Mouse (Mus musculus) kidney, adult 2 months (tissue): ENCODE measurements around the gene 3100002H09Rik. TPM values are rescaled to one million over a fixed set of nuclear protein-coding genes. Genes with fewer than 3 reads are reported as not detected.
A peak's percentile ranks its signal among the peaks of the same experiment; 100 is the strongest.

ENCODE experiments used
- DNase-seq: peaks from one replicate; pipeline ENCODE4 v3.0.0; 2021
- H3K27ac ChIP-seq: fragments of 200-500 bp; 2 replicates; pipeline ENCODE4 v1.5.1; 2012; ENCODE audit warnings: low read depth, low read length, control low read depth, inconsistent platforms; ENCODE audit not compliant: insufficient read depth
- H3K27me3 ChIP-seq: fragments of 200-500 bp; replicated peaks from 2 replicates; pipeline ENCODE4 v1.6.1; 2012; ENCODE audit warnings: mild to moderate bottlenecking, moderate library complexity, low read length, inconsistent platforms; ENCODE audit not compliant: control insufficient read depth, insufficient read depth
- H3K36me3 ChIP-seq: fragments of 200-500 bp; 2 replicates; pipeline ENCODE4 v1.6.1; 2012; ENCODE audit warnings: mild to moderate bottlenecking, moderate library complexity, low read length, inconsistent platforms; ENCODE audit not compliant: control insufficient read depth, insufficient read depth
- H3K4me1 ChIP-seq: fragments of 200-500 bp; 2 replicates; pipeline ENCODE4 v1.6.1; 2011; ENCODE audit warnings: low read length; ENCODE audit not compliant: control insufficient read depth, insufficient read depth
- H3K4me3 ChIP-seq: fragments of 200-500 bp; 2 replicates; pipeline ENCODE4 v1.5.1; 2011; ENCODE audit warnings: mild to moderate bottlenecking, low read depth, low read length, control low read depth; ENCODE audit not compliant: insufficient read depth
- CTCF ChIP-seq: fragments of 200-500 bp; conservative IDR thresholded peaks from 2 replicates; pipeline ENCODE4 v1.5.1; 2011; ENCODE audit warnings: low read depth, mild to moderate bottlenecking, control low read depth, low read length, moderate library complexity, mixed read lengths; ENCODE audit not compliant: insufficient read depth, insufficient read length
- POLR2A ChIP-seq: fragments of 200-500 bp; IDR thresholded peaks from one replicate; pipeline ENCODE4 v1.6.1; 2011; ENCODE audit warnings: low read depth, low read length, control low read depth
- WGBS: fragments of 180-500 bp; shearing (Covaris S2); methylation state at CpG from one replicate; pipeline ENCODE4 v1.1.7; 2018; 5-methylcytosine and 5-hydroxymethylcytosine counted together
- polyA plus RNA-seq: library from polyadenylated mRNA; depleted of rRNA; stranded (reverse); fragments of >200 nt; gene quantifications from 2 replicates; pipeline ENCODE4 v1.2.3, GENCODE M21; 2012; rRNA removed

3100002H09Rik gene
- polyA plus RNA-seq, 1 experiment = not detected

GRCm38 (mm10) chr4:124575955-124576445 is 34.6 kb downstream of the 3100002H09Rik start:
- Histone ChIP-seq H3K4me1 (no peaks in the 10 kb centered on the region), H3K4me3 (no peak overlapping the region), H3K27ac (no peak overlapping the region), H3K27me3 (peaks cover 3% of the 10 kb centered on the region; the same call in 1 of the 2 replicates), H3K36me3 (no peaks in the 10 kb centered on the region)
- TF ChIP-seq CTCF (no peak), POLR2A (no peak)
- no peak for DNase-seq
- 6% methylated on average over 7 of the region's 7 CpGs for WGBS

- DNase-seq = no peak
- TF ChIP-seq CTCF (no peak), POLR2A (no peak)
- 2% methylated on average over 60 of the region's 61 CpGs for WGBS
- peaks cover 3% of the 10 kb centered on the region; the same call in 1 of the 2 replicates for H3K27me3 ChIP-seq
- no peak overlapping the region for H3K27ac ChIP-seq
- no peaks in the 10 kb centered on the region for H3K36me3 ChIP-seq
- no peak overlapping the region for H3K4me3 ChIP-seq
- H3K4me1 ChIP-seq = no peaks in the 10 kb centered on the region
These were observed 35.2 kb downstream of the 3100002H09Rik start for GRCm38 (mm10) chr4:124575269-124575954.

GRCm38 (mm10) chr4:124573586-124573985 is 37.0 kb downstream of the 3100002H09Rik start:
- peaks cover 3% of the 10 kb centered on the region; the same call in 1 of the 2 replicates for H3K27me3 ChIP-seq
- no peak overlapping the region for H3K27ac ChIP-seq
- no peak overlapping the region for H3K4me3 ChIP-seq
- H3K4me1 ChIP-seq = no peaks in the 10 kb centered on the region
- TF ChIP-seq POLR2A (no peak), CTCF (no peak)
- H3K36me3 ChIP-seq = no peaks in the 10 kb centered on the region
- no peak for DNase-seq
- WGBS = 37% methylated on average over 4 of the region's 4 CpGs

- Histone ChIP-seq H3K4me3 (no peak overlapping the region), H3K4me1 (no peaks in the 10 kb centered on the region), H3K27me3 (peaks cover 3% of the 10 kb centered on the region; the same call in 1 of the 2 replicates), H3K36me3 (no peaks in the 10 kb centered on the region), H3K27ac (no peak overlapping the region)
- TF ChIP-seq CTCF (no peak), POLR2A (no peak)
- peak; percentile 19 for DNase-seq
- WGBS = 49% methylated on average over 9 of the region's 9 CpGs
These were observed 39.6 kb downstream of the 3100002H09Rik start for GRCm38 (mm10) chr4:124570977-124571376.

GRCm38 (mm10) chr4:124569661-124570060 is 40.9 kb downstream of the 3100002H09Rik start:
- DNase-seq = no peak
- no peaks in the 10 kb centered on the region for H3K4me1 ChIP-seq
- no peaks in the 10 kb centered on the region for H3K27me3 ChIP-seq
- H3K36me3 ChIP-seq = no peaks in the 10 kb centered on the region
- TF ChIP-seq CTCF (no peak), POLR2A (no peak)
- WGBS = 8% methylated on average over 7 of the region's 7 CpGs
- H3K4me3 ChIP-seq = no peak overlapping the region
- no peak overlapping the region for H3K27ac ChIP-seq

GRCm38 (mm10) chr4:124563371-124563770 is 47.2 kb downstream of the 3100002H09Rik start:
- TF ChIP-seq POLR2A (no peak), CTCF (no peak)
- 33% methylated on average over 2 of the region's 2 CpGs for WGBS
- Histone ChIP-seq H3K27ac (no peak overlapping the region), H3K4me1 (no peaks in the 10 kb centered on the region), H3K27me3 (no peaks in the 10 kb centered on the region), H3K36me3 (no peaks in the 10 kb centered on the region), H3K4me3 (no peak overlapping the region)
- no peak for DNase-seq

GRCm38 (mm10) chr4:124562721-124563120 is 47.9 kb downstream of the 3100002H09Rik start:
- H3K36me3 ChIP-seq = no peaks in the 10 kb centered on the region
- TF ChIP-seq CTCF (0 out of 2 replicates have a peak, but pooled peaks have one; percentile 14), POLR2A (no peak)
- H3K4me3 ChIP-seq = no peak overlapping the region
- WGBS = 55% methylated on average over 7 of the region's 7 CpGs
- H3K27me3 ChIP-seq = no peaks in the 10 kb centered on the region
- no peak for DNase-seq
- H3K27ac ChIP-seq = no peak overlapping the region
- H3K4me1 ChIP-seq = no peaks in the 10 kb centered on the region

Other genes with a start within 250 kb of the 3100002H09Rik start
- 0.02 and 0.04 TPM in 2 replicates for gene Pou3f1, start 46.0 kb upstream of the 3100002H09Rik start, polyA plus RNA-seq
- gene Utp11, start 82.8 kb upstream of the 3100002H09Rik start, polyA plus RNA-seq = 6.4 and 7.9 TPM in 2 replicates
- gene Fhl3, start 89.9 kb upstream of the 3100002H09Rik start, polyA plus RNA-seq = 8.5 and 10.8 TPM in 2 replicates
- gene Sf3a3, start 104.0 kb upstream of the 3100002H09Rik start, polyA plus RNA-seq = 11.1 and 14.5 TPM in 2 replicates
- gene Inpp5b, start 131.0 kb upstream of the 3100002H09Rik start, polyA plus RNA-seq = 61.0 and 64.2 TPM in 2 replicates
- gene Mtf1, start 191.3 kb upstream of the 3100002H09Rik start, polyA plus RNA-seq = 7.5 and 8.9 TPM in 2 replicates
- gene Yrdc, start 239.9 kb upstream of the 3100002H09Rik start, polyA plus RNA-seq = 34.3 TPM in 2 replicates
- gene 1110065P20Rik, start 240.4 kb upstream of the 3100002H09Rik start, polyA plus RNA-seq = 57.8 and 69.5 TPM in 2 replicates